Mouse (Mus musculus) heart, embryonic 16.5 days (tissue): ENCODE measurements around the gene Fyn. TPM values are rescaled to one million over a fixed set of nuclear protein-coding genes. Genes with fewer than 3 reads are reported as not detected.
A peak's percentile ranks its signal among the peaks of the same experiment; 100 is the strongest.

Experiments
- ATAC-seq: fragments of 200-750 bp; cut with Nextera tagmentation; replicated peaks from 2 replicates; pipeline ENCODE4 v1.8.0; 2017; ENCODE audit warnings: moderate number of reproducible peaks; ENCODE audit not compliant: insufficient read depth, low FRiP score; ENCODE audit errors: extremely low read depth
- H3K27ac ChIP-seq: fragments of 300-500 bp; sonication (generic); 2 replicates; pipeline ENCODE4 v1.5.1; 2014; ENCODE audit warnings: mild to moderate bottlenecking, low read length, control low read depth, moderate library complexity
- H3K27me3 ChIP-seq: fragments of 300-500 bp; sonication (generic); 2 replicates; pipeline ENCODE4 v1.6.1; 2014; ENCODE audit warnings: low read length, mixed read lengths; ENCODE audit not compliant: control insufficient read depth, insufficient read depth
- H3K36me3 ChIP-seq: fragments of 300-500 bp; sonication (generic); 2 replicates; pipeline ENCODE4 v1.6.1; 2014; ENCODE audit not compliant: control insufficient read depth, insufficient read depth
- H3K4me1 ChIP-seq: fragments of 300-500 bp; sonication (generic); 2 replicates; pipeline ENCODE4 v1.6.1; 2014; ENCODE audit warnings: low read length, mixed read lengths; ENCODE audit not compliant: control insufficient read depth, insufficient read depth
- H3K4me2 ChIP-seq: fragments of 300-500 bp; sonication (generic); 2 replicates; pipeline ENCODE4 v1.6.1; 2014; ENCODE audit warnings: low read depth, mild to moderate bottlenecking, control low read depth, low read length
- H3K4me3 ChIP-seq: fragments of 300-500 bp; sonication (generic); 2 replicates; pipeline ENCODE4 v1.5.1; 2014; ENCODE audit warnings: mild to moderate bottlenecking, control low read depth, low read length
- H3K9ac ChIP-seq: fragments of 300-500 bp; sonication (generic); 2 replicates; pipeline ENCODE4 v1.6.1; 2014; ENCODE audit warnings: low read length, control low read depth
- H3K9me3 ChIP-seq: fragments of 300-500 bp; sonication (generic); replicated peaks from 2 replicates; pipeline ENCODE4 v1.6.1; 2016; ENCODE audit warnings: low read length; ENCODE audit not compliant: control insufficient read depth
- WGBS: fragments of 180-500 bp; shearing (Covaris S2); extraction: QIAGEN DNeasy Blood & Tissue Kit; methylation state at CpG from one replicate; pipeline ENCODE4 v1.1.7; 2014; 5-methylcytosine and 5-hydroxymethylcytosine counted together
- polyA plus RNA-seq: library from polyadenylated mRNA; unstranded; fragments of >200 nt; fragmentation: Nextera tagmentation; extraction: Ambion mirVana; gene quantifications from 2 replicates; pipeline ENCODE4 v1.2.1, GENCODE M21; 2015

The Fyn gene
- polyA plus RNA-seq, 1 experiment from 2014 or later = 15.0 TPM

DNA sequence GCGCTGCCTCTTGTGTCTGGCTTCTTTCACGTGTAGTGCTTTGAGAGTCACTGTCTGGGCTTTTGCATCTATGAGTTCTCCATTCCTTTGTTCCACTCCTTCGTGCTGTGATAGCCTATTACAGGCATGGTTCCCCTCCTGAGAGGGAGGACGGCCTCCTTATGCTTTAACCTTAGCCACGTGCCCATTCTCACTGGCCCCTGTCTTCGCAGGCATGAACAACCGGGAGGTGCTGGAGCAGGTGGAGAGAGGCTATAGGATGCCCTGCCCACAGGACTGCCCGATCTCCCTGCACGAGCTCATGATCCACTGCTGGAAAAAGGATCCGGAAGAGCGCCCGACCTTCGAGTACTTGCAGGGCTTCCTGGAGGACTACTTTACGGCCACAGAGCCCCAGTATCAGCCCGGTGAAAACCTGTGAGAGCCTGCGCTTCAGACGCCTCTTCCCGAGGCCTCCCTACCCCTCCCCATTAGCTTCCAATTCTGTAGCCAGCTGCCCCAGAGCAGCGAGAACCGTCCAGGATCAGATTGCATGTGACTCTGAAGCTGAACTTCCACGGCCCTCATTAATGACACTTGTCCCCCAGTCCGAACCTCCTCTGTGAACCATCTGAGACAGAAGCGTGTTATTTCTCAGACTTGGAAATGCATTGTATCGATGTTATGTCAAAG, 195.0 kb downstream of the Fyn start:
- H3K9ac ChIP-seq = peak overlapping the region; percentile 43

DNA sequence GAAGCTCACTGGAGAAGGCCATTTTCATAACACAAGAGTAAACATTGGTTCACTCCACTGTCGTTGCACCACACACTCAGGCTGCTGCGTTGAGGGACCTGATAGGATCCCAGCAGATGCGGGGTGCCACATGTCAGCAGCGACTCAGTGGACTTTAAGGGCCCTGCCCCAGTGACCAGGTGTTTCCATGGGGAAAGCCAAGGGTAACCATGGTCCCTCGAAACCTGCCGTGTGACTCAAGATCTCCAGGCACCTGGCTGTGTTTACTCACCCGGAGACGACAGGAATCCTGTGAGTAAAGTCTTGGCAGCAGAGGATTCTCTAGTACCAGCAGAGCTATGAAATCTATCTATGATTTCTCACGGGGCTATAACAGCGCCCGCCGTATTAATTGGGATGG, 198.2 kb downstream of the Fyn start:
- H3K27ac ChIP-seq = no peak overlapping the region
- ATAC-seq = no peak
- 85% methylated on average over 12 of the region's 12 CpGs for WGBS
- no peaks in the 10 kb centered on the region for H3K36me3 ChIP-seq
- H3K27me3 ChIP-seq = no peaks in the 10 kb centered on the region
- no peak overlapping the region for H3K9ac ChIP-seq
- peaks cover 30% of the 10 kb centered on the region for H3K4me1 ChIP-seq
- no peak overlapping the region for H3K4me3 ChIP-seq
- no peaks in the 10 kb centered on the region for H3K9me3 ChIP-seq
- no peak overlapping the region for H3K4me2 ChIP-seq

More for the DNA sequence above, 195.0 kb downstream of the Fyn start:
- Histone ChIP-seq H3K4me1 (peaks cover 20% of the 10 kb centered on the region), H3K4me3 (peak overlapping the region; percentile 14; the same call in 1 of the 2 replicates), H3K27ac (peak overlapping the region; percentile 50; the same call in 1 of the 2 replicates), H3K27me3 (no peaks in the 10 kb centered on the region), H3K4me2 (peak overlapping the region; percentile 38; the same call in 1 of the 2 replicates), H3K9me3 (no peaks in the 10 kb centered on the region), H3K36me3 (no peaks in the 10 kb centered on the region)
- ATAC-seq = 0 out of 2 replicates have a peak, but pooled peaks have one; percentile 33
- WGBS = 43% methylated on average over 24 of the region's 24 CpGs

DNA sequence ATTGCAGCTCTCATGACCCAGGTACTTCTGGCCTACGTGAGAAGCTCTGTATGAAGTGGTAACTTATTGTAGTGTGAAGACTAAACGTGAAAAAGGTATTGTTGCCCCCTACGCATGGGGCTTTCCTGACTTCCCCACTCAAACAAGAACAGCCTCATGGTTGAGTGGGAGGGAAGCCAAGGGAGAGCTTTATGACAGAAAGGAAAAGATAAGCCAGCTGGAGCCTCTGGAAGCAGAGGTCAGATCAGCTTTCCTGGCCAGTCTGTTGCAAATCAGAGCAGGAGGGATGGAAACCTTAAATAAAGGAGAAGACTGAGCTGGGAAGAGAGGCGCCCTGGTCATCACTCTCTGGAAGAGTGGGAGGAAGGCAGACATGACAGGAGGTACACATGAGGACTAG, 200.3 kb downstream of the Fyn start:
- no peak overlapping the region for H3K4me3 ChIP-seq
- peak; percentile 28; the same call in 1 of the 2 replicates for ATAC-seq
- H3K9me3 ChIP-seq = no peaks in the 10 kb centered on the region
- H3K27ac ChIP-seq = peak overlapping the region; percentile 8; the same call in 1 of the 2 replicates
- no peak overlapping the region for H3K4me2 ChIP-seq
- H3K27me3 ChIP-seq = no peaks in the 10 kb centered on the region
- no peaks in the 10 kb centered on the region for H3K36me3 ChIP-seq
- H3K4me1 ChIP-seq = peaks cover 24% of the 10 kb centered on the region
- 43% methylated on average over 4 of the region's 4 CpGs for WGBS
- no peak overlapping the region for H3K9ac ChIP-seq

DNA sequence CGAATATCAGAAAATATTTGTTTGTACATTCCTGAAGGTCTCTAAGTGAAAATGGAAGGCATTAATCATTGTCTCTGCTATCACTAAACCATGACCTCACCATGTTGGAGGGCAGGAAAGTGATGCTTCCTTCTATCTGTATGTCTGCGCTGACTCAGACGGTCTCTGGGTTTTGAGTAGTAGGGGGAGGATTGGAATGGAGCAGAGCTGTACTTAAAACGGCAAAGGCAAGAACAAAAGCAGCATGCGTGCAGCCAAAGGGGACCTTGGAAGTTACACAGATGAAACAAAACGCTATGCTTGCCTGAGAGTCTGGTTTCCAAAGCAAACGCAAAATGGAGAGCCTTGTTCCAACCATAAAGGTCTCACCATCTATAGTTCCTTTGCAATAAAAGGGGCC, 202.4 kb downstream of the Fyn start:
- no peak overlapping the region for H3K27ac ChIP-seq
- H3K4me3 ChIP-seq = no peak overlapping the region
- H3K27me3 ChIP-seq = no peaks in the 10 kb centered on the region
- no peaks in the 10 kb centered on the region for H3K36me3 ChIP-seq
- 36% methylated on average over 7 of the region's 7 CpGs for WGBS
- H3K4me2 ChIP-seq = no peak overlapping the region
- no peak for ATAC-seq
- H3K9ac ChIP-seq = no peak overlapping the region
- no peaks in the 10 kb centered on the region for H3K9me3 ChIP-seq
- peaks cover 23% of the 10 kb centered on the region for H3K4me1 ChIP-seq

GRCm38 (mm10) chr10:39572050-39572671, 203.5 kb downstream of the Fyn start:
- Histone ChIP-seq H3K27ac (no peak overlapping the region), H3K4me1 (peaks cover 23% of the 10 kb centered on the region), H3K4me3 (no peak overlapping the region), H3K9me3 (no peaks in the 10 kb centered on the region), H3K27me3 (no peaks in the 10 kb centered on the region), H3K36me3 (no peaks in the 10 kb centered on the region), H3K9ac (no peak overlapping the region), H3K4me2 (no peak overlapping the region)
- ATAC-seq = no peak
- 78% methylated on average over 9 of the region's 9 CpGs for WGBS

DNA sequence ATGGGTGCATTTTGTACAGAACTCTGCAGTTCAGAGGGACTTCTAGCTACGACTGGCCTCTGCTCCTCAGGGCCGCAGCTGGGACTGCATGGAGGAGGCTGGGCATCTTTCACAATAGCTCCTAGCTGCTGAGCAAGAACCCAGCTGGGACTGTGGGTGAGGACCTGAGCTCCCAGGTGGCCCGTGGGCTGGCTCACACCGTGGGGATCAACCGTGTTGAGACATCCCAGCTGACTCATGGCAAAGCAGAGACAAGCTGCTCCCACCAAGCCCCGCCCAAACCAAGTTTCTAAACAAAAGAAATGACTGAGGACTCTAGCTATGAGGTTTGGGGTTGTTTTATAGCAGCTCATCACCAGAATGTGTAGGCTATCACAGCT, 204.0 kb downstream of the Fyn start:
- no peak for ATAC-seq

DNA sequence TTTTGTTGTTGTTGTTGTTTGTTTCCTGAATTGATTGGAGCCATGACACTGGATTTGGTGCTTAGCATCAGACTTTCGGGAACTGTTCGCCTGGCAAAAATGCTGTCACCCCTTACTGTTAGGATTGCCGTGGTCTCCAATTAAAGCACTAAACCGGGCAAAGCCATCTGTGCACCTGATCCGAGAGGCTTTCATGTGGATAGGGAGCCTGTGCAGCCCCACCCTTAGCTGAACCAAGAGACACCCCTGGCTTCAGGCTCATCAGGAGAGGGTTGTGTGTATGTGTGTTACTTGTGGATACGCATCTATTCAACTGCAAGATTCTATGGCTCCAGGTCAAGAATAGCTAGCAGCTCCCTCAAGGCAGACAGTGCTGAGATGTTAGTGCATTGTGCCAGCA, 207.8 kb downstream of the Fyn start:
- H3K4me1 ChIP-seq = peaks cover under 1% of the 10 kb centered on the region
- WGBS = 84% methylated on average over 6 of the region's 6 CpGs
- H3K9ac ChIP-seq = no peak overlapping the region
- H3K36me3 ChIP-seq = no peaks in the 10 kb centered on the region
- no peak overlapping the region for H3K4me3 ChIP-seq
- no peak overlapping the region for H3K4me2 ChIP-seq
- ATAC-seq = no peak
- H3K9me3 ChIP-seq = no peaks in the 10 kb centered on the region
- no peak overlapping the region for H3K27ac ChIP-seq
- H3K27me3 ChIP-seq = no peaks in the 10 kb centered on the region

More for the DNA sequence above, 204.0 kb downstream of the Fyn start:
- Histone ChIP-seq H3K9ac (no peak overlapping the region), H3K4me3 (no peak overlapping the region), H3K27me3 (no peaks in the 10 kb centered on the region), H3K4me1 (peaks cover 23% of the 10 kb centered on the region), H3K9me3 (no peaks in the 10 kb centered on the region), H3K27ac (no peak overlapping the region), H3K36me3 (no peaks in the 10 kb centered on the region), H3K4me2 (no peak overlapping the region)
- WGBS = 48% methylated on average over 6 of the region's 6 CpGs

- ATAC-seq = no peak
- 76% methylated on average over 8 of the region's 8 CpGs for WGBS
- H3K9me3 ChIP-seq = no peaks in the 10 kb centered on the region
Measured at GRCm38 (mm10) chr10:39580477-39580876, 211.8 kb downstream of the Fyn start.

DNA sequence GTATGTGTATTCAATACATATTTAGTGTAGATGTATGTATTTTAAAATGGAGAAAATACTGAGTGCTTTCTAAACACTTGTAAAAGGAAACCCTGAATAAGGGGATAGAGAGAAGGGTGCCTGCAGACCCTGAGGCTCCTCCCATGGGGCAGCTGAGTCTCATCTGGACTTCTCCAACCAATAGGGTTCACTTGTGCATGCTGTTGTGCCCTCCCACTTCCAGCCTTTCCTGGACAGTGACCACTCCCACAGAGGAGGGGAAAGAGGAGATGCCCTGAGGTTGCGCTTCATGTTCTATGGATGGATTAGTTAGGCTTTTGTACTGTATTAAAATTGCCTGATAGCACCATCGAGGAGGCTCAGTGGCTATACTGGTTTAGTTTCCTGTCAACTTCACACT, 213.7 kb downstream of the Fyn start:
- Histone ChIP-seq H3K9ac (no peak overlapping the region), H3K36me3 (no peaks in the 10 kb centered on the region), H3K4me1 (peaks cover 7% of the 10 kb centered on the region), H3K4me2 (no peak overlapping the region), H3K27ac (no peak overlapping the region), H3K27me3 (no peaks in the 10 kb centered on the region), H3K4me3 (no peak overlapping the region), H3K9me3 (no peaks in the 10 kb centered on the region)
- WGBS = 77% methylated on average over 2 of the region's 2 CpGs
- ATAC-seq = no peak

More at GRCm38 (mm10) chr10:39580477-39580876, 211.8 kb downstream of the Fyn start:
- H3K36me3 ChIP-seq = no peaks in the 10 kb centered on the region
- H3K9ac ChIP-seq = no peak overlapping the region
- H3K4me2 ChIP-seq = no peak overlapping the region
- no peaks in the 10 kb centered on the region for H3K27me3 ChIP-seq
- H3K4me3 ChIP-seq = no peak overlapping the region
- H3K27ac ChIP-seq = no peak overlapping the region
- no peaks in the 10 kb centered on the region for H3K4me1 ChIP-seq
